ENCODE assay signal across 13 mouse cellular contexts in genomic region chr4:43633736-43634135, GRCm38 (mm10). TPM values are rescaled to one million over a fixed set of nuclear protein-coding genes. Genes with fewer than 3 reads are reported as not detected.
DNase-seq lines count a peak whose midpoint lies in the region; ATAC-seq lines count a peak whose summit lies in the region.
"Had no signal": no experiment of that assay in that cellular context is flagged by ENCODE, and none has a peak within 500 bp of the region (broad histone marks: within the 10 kb centered on the region; RNA-seq: fewer than 3 reads in every experiment).

No protein-coding gene starts in this region.

- H3K4me3 ChIP-seq in forebrain, embryonic 12.5 days (replicated peaks) = no peak overlapping the region
- no peak overlapping the region for H3K4me3 ChIP-seq in forebrain, embryonic 16.5 days (replicated peaks; ENCODE audit: low read length)
- H3K4me3 ChIP-seq in midbrain, embryonic 11.5 days (ENCODE audit: low read depth, low read length) = no peak overlapping the region
- no peak overlapping the region for H3K4me3 ChIP-seq in stomach, embryonic 16.5 days (replicated peaks; ENCODE audit: low read length)

- H3K9ac ChIP-seq in forebrain, embryonic 12.5 days = no peak overlapping the region
- H3K9ac ChIP-seq in forebrain, embryonic 16.5 days (replicated peaks; ENCODE audit: low read depth, low read length) = no peak overlapping the region
- no peak overlapping the region for H3K9ac ChIP-seq in midbrain, embryonic 11.5 days (ENCODE audit: low read length)
- 0 out of 2 replicates have a peak overlapping the region, but pooled peaks have one; percentile 8 for H3K9ac ChIP-seq in stomach, embryonic 16.5 days (ENCODE audit: low read length)

- peak; percentile 31 for DNase-seq in testis, postnatal 10 days (ENCODE audit: low spot score)
- no peak for DNase-seq in testis, postnatal 14 days (ENCODE audit: low spot score)
- DNase-seq in midbrain, embryonic 11.5 days (ENCODE audit: low spot score, missing footprints) = no peak
- no peak for DNase-seq in adrenal gland, adult 2 months
- DNase-seq in lung, postnatal 10 days = no peak
- DNase-seq: cerebellum, adult 8-10 months; right cerebral cortex, postnatal 25 days; thymus, postnatal 36 days had no signal

- peaks cover 12% of the 10 kb centered on the region for H3K27me3 ChIP-seq in forebrain, embryonic 12.5 days
- H3K27me3 ChIP-seq in forebrain, embryonic 16.5 days (replicated peaks; ENCODE audit: control insufficient read depth, insufficient read depth, low read length) = no peaks in the 10 kb centered on the region
- peaks cover 11% of the 10 kb centered on the region for H3K27me3 ChIP-seq in midbrain, embryonic 11.5 days (ENCODE audit: control insufficient read depth, insufficient read depth, low read length)
- no peaks in the 10 kb centered on the region; the same call in 1 of the 2 replicates for H3K27me3 ChIP-seq in stomach, embryonic 16.5 days (ENCODE audit: control insufficient read depth, insufficient read depth, low read length)

- no peak for ATAC-seq in forebrain, embryonic 12.5 days (ENCODE audit: low FRiP score)
- ATAC-seq in forebrain, embryonic 16.5 days = no peak
- ATAC-seq in midbrain, embryonic 11.5 days (ENCODE audit: low FRiP score) = no peak
- ATAC-seq in stomach, embryonic 16.5 days (ENCODE audit: insufficient read depth, low FRiP score) = no peak

- no peaks in the 10 kb centered on the region for H3K9me3 ChIP-seq in forebrain, embryonic 12.5 days
- no peaks in the 10 kb centered on the region for H3K9me3 ChIP-seq in forebrain, embryonic 16.5 days (ENCODE audit: control insufficient read depth, low read length)
- H3K9me3 ChIP-seq in midbrain, embryonic 11.5 days (ENCODE audit: control insufficient read depth, low read length) = no peaks in the 10 kb centered on the region
- no peaks in the 10 kb centered on the region for H3K9me3 ChIP-seq in stomach, embryonic 16.5 days (replicated peaks; ENCODE audit: control insufficient read depth, low read length)
- H3K9me3 ChIP-seq: G1E had no signal

- no peaks in the 10 kb centered on the region for H3K36me3 ChIP-seq in forebrain, embryonic 12.5 days (replicated peaks)
- H3K36me3 ChIP-seq in forebrain, embryonic 16.5 days (ENCODE audit: control insufficient read depth, insufficient read depth) = no peaks in the 10 kb centered on the region
- H3K36me3 ChIP-seq in midbrain, embryonic 11.5 days (ENCODE audit: control insufficient read depth, insufficient read depth, low read length) = no peaks in the 10 kb centered on the region
- no peaks in the 10 kb centered on the region for H3K36me3 ChIP-seq in stomach, embryonic 16.5 days (ENCODE audit: control insufficient read depth, insufficient read depth, low read length)
- H3K36me3 ChIP-seq: G1E had no signal

- no peak overlapping the region for H3K27ac ChIP-seq in forebrain, embryonic 12.5 days
- no peak overlapping the region for H3K27ac ChIP-seq in forebrain, embryonic 16.5 days (ENCODE audit: low read length)
- H3K27ac ChIP-seq in midbrain, embryonic 11.5 days (ENCODE audit: low read depth, low read length) = no peak overlapping the region
- no peak overlapping the region for H3K27ac ChIP-seq in stomach, embryonic 16.5 days (ENCODE audit: low read length)
- H3K27ac ChIP-seq: kidney, postnatal 0 days had no signal

- WGBS in forebrain, embryonic 12.5 days = 96% methylated on average over 2 of the region's 2 CpGs
- 88% methylated on average over 2 of the region's 2 CpGs for WGBS in forebrain, embryonic 16.5 days
- WGBS in midbrain, embryonic 11.5 days = 92% methylated on average over 2 of the region's 2 CpGs
- WGBS in stomach, embryonic 16.5 days = 92% methylated on average over 2 of the region's 2 CpGs

- H3K4me1 ChIP-seq in forebrain, embryonic 12.5 days = peaks cover 37% of the 10 kb centered on the region
- H3K4me1 ChIP-seq in forebrain, embryonic 16.5 days (replicated peaks; ENCODE audit: control insufficient read depth, insufficient read depth, low read length) = peaks cover 29% of the 10 kb centered on the region
- peaks cover 21% of the 10 kb centered on the region for H3K4me1 ChIP-seq in midbrain, embryonic 11.5 days (ENCODE audit: control insufficient read depth, insufficient read depth, low read length)
- peaks cover 21% of the 10 kb centered on the region; the same call in 1 of the 2 replicates for H3K4me1 ChIP-seq in stomach, embryonic 16.5 days (ENCODE audit: control insufficient read depth, insufficient read depth, low read length)

- H3K4me2 ChIP-seq in forebrain, embryonic 12.5 days = peak overlapping the region; percentile 94; the same call in 1 of the 2 replicates
- no peak overlapping the region for H3K4me2 ChIP-seq in forebrain, embryonic 16.5 days (ENCODE audit: low read length)
- peak overlapping the region; percentile 15; the same call in 1 of the 2 replicates for H3K4me2 ChIP-seq in midbrain, embryonic 11.5 days
- no peak overlapping the region for H3K4me2 ChIP-seq in stomach, embryonic 16.5 days (ENCODE audit: low read depth, low read length)

RNA-seq across cellular contexts. Expression of gene Npr2, which starts 2.0 kb away (rescaled TPM):
- polyA plus RNA-seq in forebrain, embryonic 12.5 days (2016; fragmentation: Nextera tagmentation; extraction: Ambion mirVana) = 11.6 and 14.9 TPM in 2 replicates
- 13.3 and 15.0 TPM in 2 replicates for polyA plus RNA-seq in forebrain, embryonic 16.5 days (2015; fragmentation: Nextera tagmentation; extraction: Ambion mirVana)
- 14.0 and 15.5 TPM in 2 replicates for polyA plus RNA-seq in midbrain, embryonic 11.5 days (2014; fragmentation: Nextera tagmentation; extraction: Ambion mirVana)
- polyA plus RNA-seq in stomach, embryonic 16.5 days (2015; fragmentation: Nextera tagmentation; extraction: Ambion mirVana) = 8.9 and 9.6 TPM in 2 replicates
- total RNA-seq in adrenal gland, adult 2 months (2021) = 10 to 100 TPM; 23.3 to 36.1 TPM
- 34.1 and 38.0 TPM in 2 replicates for polyA plus RNA-seq in adrenal gland, adult 2 months (2012; rRNA removed)

RNA-seq across cellular contexts. Expression of gene Spag8, which starts 19.7 kb away (rescaled TPM):
- polyA plus RNA-seq in forebrain, embryonic 12.5 days (2016; fragmentation: Nextera tagmentation; extraction: Ambion mirVana) = 4.3 and 4.6 TPM in 2 replicates
- 5.2 and 5.8 TPM in 2 replicates for polyA plus RNA-seq in forebrain, embryonic 16.5 days (2015; fragmentation: Nextera tagmentation; extraction: Ambion mirVana)
- 2.9 and 3.4 TPM in 2 replicates for polyA plus RNA-seq in midbrain, embryonic 11.5 days (2014; fragmentation: Nextera tagmentation; extraction: Ambion mirVana)
- 1.3 TPM in 2 replicates for polyA plus RNA-seq in stomach, embryonic 16.5 days (2015; fragmentation: Nextera tagmentation; extraction: Ambion mirVana)
- under 1 TPM; 0.26 to 0.45 TPM for total RNA-seq in adrenal gland, adult 2 months (2021)
- 1.2 and 2.2 TPM in 2 replicates for polyA plus RNA-seq in adrenal gland, adult 2 months (2012; rRNA removed)
- polyA plus RNA-seq: G1E had no signal

RNA-seq across cellular contexts. Expression of gene Hint2, which starts 22.5 kb away (rescaled TPM):
- 69.5 and 71.2 TPM in 2 replicates for polyA plus RNA-seq in forebrain, embryonic 12.5 days (2016; fragmentation: Nextera tagmentation; extraction: Ambion mirVana)
- 61.1 and 66.3 TPM in 2 replicates for polyA plus RNA-seq in forebrain, embryonic 16.5 days (2015; fragmentation: Nextera tagmentation; extraction: Ambion mirVana)
- 70.0 and 72.9 TPM in 2 replicates for polyA plus RNA-seq in midbrain, embryonic 11.5 days (2014; fragmentation: Nextera tagmentation; extraction: Ambion mirVana)
- 97.0 and 101 TPM in 2 replicates for polyA plus RNA-seq in stomach, embryonic 16.5 days (2015; fragmentation: Nextera tagmentation; extraction: Ambion mirVana)
- total RNA-seq in adrenal gland, adult 2 months (2021) = 10 to 100 TPM; 48.8 to 96.9 TPM
- polyA plus RNA-seq in adrenal gland, adult 2 months (2012; rRNA removed) = 78.7 and 106 TPM in 2 replicates

RNA-seq across cellular contexts. Expression of gene Tmem8b, which starts 35.0 kb away (rescaled TPM):
- polyA plus RNA-seq in forebrain, embryonic 12.5 days (2016; fragmentation: Nextera tagmentation; extraction: Ambion mirVana) = 12.8 and 13.1 TPM in 2 replicates
- polyA plus RNA-seq in forebrain, embryonic 16.5 days (2015; fragmentation: Nextera tagmentation; extraction: Ambion mirVana) = 14.6 and 15.5 TPM in 2 replicates
- polyA plus RNA-seq in midbrain, embryonic 11.5 days (2014; fragmentation: Nextera tagmentation; extraction: Ambion mirVana) = 4.4 and 4.5 TPM in 2 replicates
- 3.0 and 3.5 TPM in 2 replicates for polyA plus RNA-seq in stomach, embryonic 16.5 days (2015; fragmentation: Nextera tagmentation; extraction: Ambion mirVana)
- total RNA-seq in adrenal gland, adult 2 months (2021) = 1 to 10 TPM; 4.6 to 5.0 TPM
- 14.7 and 17.5 TPM in 2 replicates for polyA plus RNA-seq in adrenal gland, adult 2 months (2012; rRNA removed)

RNA-seq across cellular contexts. Expression of gene Fam221b, which starts 35.2 kb away (rescaled TPM):
- polyA plus RNA-seq in forebrain, embryonic 12.5 days (2016; fragmentation: Nextera tagmentation; extraction: Ambion mirVana) = 2.8 and 3.3 TPM in 2 replicates
- 1.3 and 1.5 TPM in 2 replicates for polyA plus RNA-seq in forebrain, embryonic 16.5 days (2015; fragmentation: Nextera tagmentation; extraction: Ambion mirVana)
- 2.4 and 2.5 TPM in 2 replicates for polyA plus RNA-seq in midbrain, embryonic 11.5 days (2014; fragmentation: Nextera tagmentation; extraction: Ambion mirVana)
- polyA plus RNA-seq in stomach, embryonic 16.5 days (2015; fragmentation: Nextera tagmentation; extraction: Ambion mirVana) = 2.6 and 3.2 TPM in 2 replicates
- under 1 TPM; 0.23 to 0.24 TPM for total RNA-seq in adrenal gland, adult 2 months (2021)
- not detected in 2 replicates for polyA plus RNA-seq in adrenal gland, adult 2 months (2012; rRNA removed)

Comparison
In these comparisons a context has a peak if more than half of its experiments do, and no peak if none do; other contexts are left out.
1. H3K4me2 ChIP-seq: peak in forebrain, embryonic 12.5 days (single experiment) and midbrain, embryonic 11.5 days (single experiment); none in forebrain, embryonic 16.5 days (single experiment) and stomach, embryonic 16.5 days (single experiment).